Mouse (Mus musculus): ENCODE measurements around the gene Celsr1.
"Not testable (repeated sequence)": the region's sequence is repeated elsewhere in the genome, so short reads cannot be mapped to it uniquely, and the experiment has no call there.

Gene Celsr1

DNA sequence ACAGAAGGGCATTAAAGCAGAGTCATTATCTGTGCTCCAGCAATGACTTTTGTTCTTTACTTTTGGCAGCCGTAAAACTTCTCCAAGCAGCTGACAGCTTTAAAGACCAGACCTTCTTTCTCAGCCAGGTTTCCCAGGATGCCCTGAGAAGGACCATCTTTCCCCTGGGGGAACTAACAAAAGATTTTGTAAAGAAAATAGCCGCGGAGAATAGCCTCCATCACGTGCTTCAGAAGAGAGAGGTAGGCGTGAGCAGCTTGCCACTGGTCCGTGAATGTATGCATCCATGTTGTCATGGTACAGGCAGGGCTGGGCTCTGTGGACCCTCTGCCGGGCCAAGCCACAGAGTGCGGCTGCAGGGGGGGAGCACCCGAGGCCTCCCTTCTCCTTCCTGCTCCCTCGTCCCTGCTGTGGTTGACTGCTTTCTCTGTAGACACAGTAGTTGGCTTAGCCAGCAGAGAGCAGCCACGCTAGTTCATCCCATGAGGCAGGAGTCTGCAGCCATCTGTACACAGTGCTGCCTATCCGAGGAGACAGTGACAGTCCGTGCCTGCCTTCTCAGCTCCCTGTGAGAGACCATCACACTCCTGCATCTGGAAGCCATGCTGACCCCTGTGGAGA, 141.0 kb downstream of the Celsr1 start:
- no peak for DNase-seq (ENCODE audit: low read depth, low spot score)

DNA sequence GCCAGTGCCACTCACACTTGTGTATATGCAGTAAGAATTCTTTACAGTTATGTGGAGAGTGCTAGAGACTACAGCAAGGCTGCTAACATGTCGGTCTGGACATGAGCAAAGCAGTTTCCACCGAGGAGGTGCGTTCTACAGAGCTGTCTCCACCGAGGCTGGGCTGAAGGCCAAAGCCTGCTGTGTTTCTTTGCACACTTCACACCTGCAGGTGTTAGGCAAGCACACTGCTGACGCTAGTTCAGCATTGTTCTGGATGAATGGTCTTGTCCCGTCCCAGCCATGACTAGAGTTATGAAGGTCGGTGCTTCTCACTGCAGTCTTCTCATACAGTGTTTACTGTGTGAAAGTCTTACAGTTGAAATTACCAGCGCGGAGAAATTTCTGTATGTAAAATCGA, 141.6 kb downstream of the Celsr1 start:
- no peak for DNase-seq (ENCODE audit: low read depth, low spot score)

DNA sequence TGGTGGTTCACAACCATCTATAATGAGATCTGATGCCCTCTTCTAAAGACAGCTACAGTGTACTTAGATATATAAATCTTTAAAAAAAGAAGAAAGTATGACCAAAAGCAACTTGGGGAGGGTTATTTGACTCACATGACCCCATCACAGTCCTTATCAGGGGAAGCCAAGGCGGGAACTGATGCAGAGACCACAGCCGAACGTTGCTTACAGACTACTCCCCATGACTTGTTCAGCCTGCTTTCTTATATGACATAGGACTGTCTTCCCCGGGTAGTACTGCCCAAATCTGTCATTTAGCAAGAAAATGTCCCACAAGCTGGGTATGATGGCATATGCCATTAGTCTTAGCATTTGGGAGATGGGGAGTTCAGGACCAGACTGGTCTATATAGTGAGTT, 144.3 kb downstream of the Celsr1 start:
- no peak for DNase-seq (ENCODE audit: low read depth, low spot score)

DNA sequence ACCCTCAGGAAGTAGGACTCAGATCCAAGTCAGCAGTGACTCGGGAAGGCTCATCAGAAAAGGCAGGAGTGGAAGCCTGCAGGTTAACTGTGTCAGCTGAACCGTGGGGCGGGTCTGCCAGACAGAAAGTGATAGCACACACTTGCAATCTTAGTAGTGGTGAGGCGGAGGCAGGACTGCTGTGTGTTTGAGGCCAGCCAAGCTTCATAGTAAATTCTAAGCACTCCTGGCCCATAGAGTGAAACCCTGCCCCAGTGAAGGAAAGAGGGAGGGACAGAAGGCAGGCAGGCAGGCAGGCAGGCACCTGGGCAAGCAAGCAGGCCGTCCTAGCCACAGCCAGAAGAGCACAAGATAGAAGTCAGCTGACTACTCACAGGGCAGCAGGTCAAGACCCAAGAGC, 148.0 kb downstream of the Celsr1 start:
- DNase-seq (ENCODE audit: low read depth, low spot score): no peak

DNA sequence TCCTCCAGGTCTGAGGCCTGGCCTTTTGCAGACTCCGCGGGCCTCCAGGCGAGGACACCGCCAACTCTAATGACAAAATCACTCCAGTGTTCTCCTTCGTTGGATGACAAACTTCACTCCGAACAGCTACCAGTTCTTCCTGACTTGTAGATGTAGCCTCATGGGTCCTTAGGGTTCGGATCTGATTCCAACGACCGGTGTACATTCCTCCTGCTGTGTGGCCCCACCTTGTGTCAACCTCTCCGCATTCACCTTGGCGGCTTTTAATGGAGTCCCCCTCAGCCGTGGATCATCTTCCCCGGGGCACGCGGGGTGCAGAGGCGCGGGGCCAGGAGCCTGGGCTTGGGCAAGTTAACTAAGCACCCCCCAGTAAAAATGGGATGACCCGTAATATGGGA, 154.1 kb downstream of the Celsr1 start:
- DNase-seq (ENCODE audit: low read depth, low spot score): no peak

DNA sequence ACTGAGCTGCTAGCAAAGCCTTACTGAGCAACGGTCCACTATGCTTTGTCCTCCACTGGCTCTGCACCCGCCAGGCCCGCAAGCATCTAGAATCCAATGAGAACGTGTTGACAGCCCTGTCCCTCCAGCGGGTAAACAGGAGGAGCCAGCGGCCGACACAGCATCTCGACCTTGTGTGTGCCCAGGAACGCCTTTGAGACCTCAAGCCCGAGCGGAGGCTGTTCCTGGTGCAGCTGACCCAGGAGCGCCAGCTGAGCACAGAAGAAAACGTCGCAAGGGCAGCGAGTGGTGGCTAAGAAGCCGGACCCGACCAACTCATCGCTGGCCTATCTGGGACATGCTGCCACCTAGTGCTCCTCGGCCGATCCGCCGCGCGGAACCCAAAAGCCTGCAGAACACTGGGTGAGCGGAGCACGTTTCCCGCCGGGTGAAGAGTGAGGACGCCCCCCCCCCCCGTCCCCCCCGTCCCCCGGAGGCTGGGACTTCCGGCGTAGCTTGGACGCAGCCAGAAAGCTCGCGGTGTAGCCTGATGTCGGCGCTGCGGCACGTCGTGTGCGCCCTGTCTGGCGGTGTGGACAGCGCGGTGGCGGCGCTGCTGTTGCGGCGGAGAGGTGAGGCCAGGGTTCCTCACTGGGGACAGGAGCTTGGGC, 154.6 kb downstream of the Celsr1 start, which contains the start of gene Trmu:
Gene Trmu, plus strand, starts transcription at position 465 of the 650 bp plus-strand sequence.
- DNase-seq (ENCODE audit: low read depth, low spot score): peak; percentile 92

DNA sequence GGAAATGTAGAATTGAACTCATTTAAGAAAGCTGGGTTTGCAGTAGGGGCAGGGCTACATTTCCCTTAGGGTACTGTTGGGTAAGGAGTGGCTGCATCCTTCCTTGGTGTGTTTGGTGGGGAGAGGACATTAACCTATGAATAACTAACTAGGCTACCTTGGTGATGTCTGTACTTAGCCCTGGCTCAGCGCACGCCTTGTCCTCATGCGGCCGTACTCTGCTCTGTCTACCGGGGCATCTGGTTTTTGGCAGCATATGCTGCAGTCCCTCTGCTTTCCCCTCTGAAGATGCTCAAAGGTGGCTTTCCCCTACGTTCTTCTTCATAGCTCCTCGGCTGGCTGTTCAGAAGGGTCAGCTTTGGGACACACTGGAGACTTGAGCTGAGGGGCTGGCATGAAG, 156.2 kb downstream of the Celsr1 start:
- DNase-seq (ENCODE audit: low read depth, low spot score): no peak

DNA sequence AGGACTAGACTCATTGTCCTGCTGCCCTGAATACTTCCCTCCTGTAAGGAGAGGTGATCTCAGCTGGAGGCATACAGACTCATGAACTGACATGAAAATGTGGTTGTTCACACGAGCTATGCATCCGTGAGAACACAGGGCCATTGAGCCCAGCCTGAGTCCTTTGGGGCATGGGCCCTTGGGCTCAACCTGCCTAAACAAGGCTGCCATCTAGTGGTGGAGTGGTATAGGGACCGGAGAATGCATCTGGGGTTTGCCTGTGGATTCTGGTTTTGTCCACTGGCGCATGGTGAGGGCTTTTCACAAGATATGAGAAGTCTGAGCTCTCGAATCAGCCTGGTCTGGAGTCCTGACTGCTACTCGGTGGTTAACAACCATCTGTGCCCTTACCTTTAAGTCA, 165.9 kb downstream of the Celsr1 start:
- DNase-seq (ENCODE audit: low read depth, low spot score): peak; percentile 35

DNA sequence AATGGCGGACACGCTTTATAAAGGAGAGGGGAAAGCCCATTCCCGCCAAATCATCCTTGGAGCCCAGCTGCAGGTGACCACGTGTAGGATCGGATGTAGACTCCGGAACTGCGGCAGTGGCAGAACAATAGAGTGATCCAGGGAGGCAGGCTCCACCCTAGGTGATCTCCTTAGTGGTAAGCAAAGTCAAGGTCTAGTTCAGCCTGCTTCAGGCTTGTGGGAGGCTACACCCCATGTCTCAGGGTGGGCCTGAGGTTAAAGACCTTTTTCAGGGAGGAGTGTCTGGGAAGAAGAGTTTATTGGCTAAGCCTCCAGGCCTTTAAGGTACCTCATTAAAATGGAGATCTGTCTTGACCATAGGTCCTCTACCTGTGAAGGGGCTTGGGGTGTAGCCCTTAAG, 167.7 kb downstream of the Celsr1 start:
- DNase-seq (ENCODE audit: low read depth, low spot score): not testable (repeated sequence)

DNA sequence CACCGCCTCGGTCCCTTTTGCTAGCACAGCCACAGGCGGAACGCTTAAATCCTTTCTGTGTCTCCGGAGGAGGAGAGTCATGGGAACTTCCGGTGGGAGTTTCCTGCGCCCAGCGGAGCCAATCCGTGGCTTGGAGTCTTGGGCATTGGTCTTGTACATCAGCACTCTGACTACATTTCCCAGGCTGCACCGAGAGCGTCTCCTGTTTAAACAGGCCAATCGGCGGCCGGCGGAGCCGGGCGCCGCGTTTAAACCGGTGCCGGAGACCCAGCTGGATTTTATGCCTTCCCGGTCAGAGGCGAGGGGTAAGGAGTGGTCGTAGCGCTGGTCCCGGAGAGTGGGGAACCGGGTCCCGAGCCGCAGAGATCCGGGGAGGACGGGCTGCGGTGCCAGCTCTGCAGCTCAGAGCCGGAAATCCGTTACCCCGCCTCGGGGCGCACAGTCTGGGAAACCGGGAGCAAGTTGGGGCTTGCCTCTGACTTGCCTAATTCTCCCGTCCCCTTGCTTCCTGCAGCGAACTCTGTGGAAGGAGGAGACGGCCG, 174.0 kb downstream of the Celsr1 start, which contains the start of gene Gtse1:
Gene Gtse1, plus strand, starts transcription at position 256 of the 542 bp plus-strand sequence.
- peak; percentile 98 for DNase-seq (ENCODE audit: low read depth, low spot score)

DNA sequence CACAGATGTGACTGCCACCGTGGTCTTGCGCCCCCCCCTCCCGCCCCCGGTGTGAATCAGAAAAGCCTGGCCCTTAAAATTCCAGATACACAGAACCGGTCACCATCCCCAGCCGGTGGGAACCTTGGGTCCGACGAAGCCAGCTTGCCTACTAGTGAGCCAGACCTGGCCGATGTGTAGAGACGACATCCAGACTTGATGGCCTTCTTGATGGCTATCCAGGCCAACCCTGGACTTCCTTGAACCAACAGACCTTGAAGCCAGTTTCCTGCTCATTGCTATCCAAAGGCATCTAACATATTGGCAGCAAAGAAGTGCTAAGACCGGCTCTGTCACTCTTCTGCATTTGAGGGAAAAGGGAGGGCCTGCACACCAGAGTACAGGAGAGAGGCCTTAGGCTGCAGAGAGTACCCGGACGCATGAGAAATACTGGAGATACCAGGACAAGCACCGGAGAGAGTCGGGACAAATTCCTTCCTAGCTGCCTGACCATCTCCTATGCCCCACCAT, 174.5 kb downstream of the Celsr1 start:
- DNase-seq (ENCODE audit: low read depth, low spot score): no peak

DNA sequence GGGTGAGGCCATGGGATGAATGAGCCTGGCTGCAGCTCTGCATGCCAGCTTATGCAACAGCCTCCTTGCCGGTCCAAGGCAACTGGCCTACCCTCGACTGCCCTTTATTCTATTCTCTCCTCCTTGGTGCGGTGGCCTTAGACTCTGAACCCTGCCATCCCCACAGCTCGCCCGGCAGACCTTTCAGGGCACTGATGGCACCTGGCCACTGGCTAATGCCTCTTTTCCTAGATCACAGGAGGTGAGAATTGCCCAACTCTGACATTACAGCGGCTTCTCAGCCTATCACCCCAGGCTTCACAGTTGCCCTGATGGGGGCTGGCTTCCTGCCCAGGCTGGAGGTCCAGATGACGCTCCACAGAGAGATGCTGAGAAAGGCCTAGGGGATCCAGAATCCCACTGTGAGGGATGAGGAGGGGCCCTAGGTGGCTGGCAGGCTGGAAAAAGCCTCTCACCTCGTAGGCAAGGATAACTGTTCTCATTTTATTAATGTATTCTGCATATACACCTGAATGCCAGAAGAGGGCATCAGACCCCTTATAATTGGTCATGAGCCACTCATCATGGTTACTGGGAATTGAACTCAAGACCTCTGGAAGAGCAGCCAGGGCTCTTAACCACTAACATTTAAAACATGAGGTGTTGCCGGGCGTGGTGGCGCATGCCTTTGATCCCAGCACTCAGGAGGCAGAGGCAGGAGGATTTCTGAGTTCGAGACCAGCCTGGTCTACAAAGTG, 181.8 kb downstream of the Celsr1 start:
- DNase-seq (ENCODE audit: low read depth, low spot score): no peak
